Mouse (Mus musculus) heart, embryonic 10.5 days (tissue): Measurements from ENCODE around the gene Prdm13. TPM values are rescaled to one million over a fixed set of nuclear protein-coding genes. Genes with fewer than 3 reads are reported as not detected.

ENCODE experiments used
- DNase-seq: peaks from one replicate; pipeline ENCODE4 v3.0.0-alpha.2; 2017; ENCODE audit warnings: low spot score
- H3K27ac ChIP-seq: fragments of 300-500 bp; sonication (generic); 2 replicates; pipeline ENCODE4 v1.5.1; 2016; ENCODE audit warnings: mild to moderate bottlenecking
- H3K27me3 ChIP-seq: fragments of 300-500 bp; sonication (generic); 2 replicates; pipeline ENCODE4 v1.6.1; 2016; ENCODE audit warnings: mild to moderate bottlenecking; ENCODE audit not compliant: poor library complexity, insufficient read depth, severe bottlenecking
- H3K36me3 ChIP-seq: fragments of 300-500 bp; sonication (generic); 2 replicates; pipeline ENCODE4 v1.6.1; 2016; ENCODE audit warnings: mild to moderate bottlenecking, moderate library complexity
- H3K4me1 ChIP-seq: fragments of 300-500 bp; sonication (generic); 2 replicates; pipeline ENCODE4 v1.6.1; 2016; ENCODE audit warnings: mild to moderate bottlenecking
- H3K4me3 ChIP-seq: fragments of 300-500 bp; sonication (generic); 2 replicates; pipeline ENCODE4 v1.5.1; 2016; ENCODE audit warnings: mild to moderate bottlenecking, moderate library complexity
- H3K9me3 ChIP-seq: fragments of 300-500 bp; sonication (generic); 2 replicates; pipeline ENCODE4 v1.6.1; 2016; ENCODE audit warnings: mild to moderate bottlenecking, moderate library complexity
- WGBS: fragments of 180-500 bp; shearing (Covaris S2); methylation state at CpG from one replicate; pipeline ENCODE4 v1.1.7; 2016; 5-methylcytosine and 5-hydroxymethylcytosine counted together
- polyA plus RNA-seq: library from polyadenylated mRNA; unstranded; fragments of >200 nt; fragmentation: Nextera tagmentation; extraction: Ambion mirVana; gene quantifications from 2 replicates; pipeline ENCODE4 v1.2.1, GENCODE M21; 2016

Prdm13 gene
- polyA plus RNA-seq, 1 experiment from 2014 or later: not detected

GRCm38 (mm10) chr4:21628367-21629274, 57.1 kb downstream of the Prdm13 start:
- Histone ChIP-seq H3K36me3 (no peaks in the 10 kb centered on the region), H3K4me3 (no peak overlapping the region), H3K27ac (no peak overlapping the region), H3K4me1 (no peaks in the 10 kb centered on the region), H3K27me3 (no peaks in the 10 kb centered on the region), H3K9me3 (no peaks in the 10 kb centered on the region)
- DNase-seq: peak; percentile 67
- WGBS: 55% methylated on average over 3 of the region's 3 CpGs

Other genes with a start within 250 kb of the Prdm13 start
- gene Ccnc, start 41.7 kb upstream of the Prdm13 start, polyA plus RNA-seq: 31.2 and 36.0 TPM in 2 replicates
- 8.9 and 9.5 TPM in 2 replicates for gene Usp45, start 81.2 kb upstream of the Prdm13 start, polyA plus RNA-seq
- 26.7 and 28.0 TPM in 2 replicates for gene Tstd3, start 81.2 kb upstream of the Prdm13 start, polyA plus RNA-seq
- 88.8 and 103 TPM in 2 replicates for gene Pnisr, start 161.6 kb upstream of the Prdm13 start, polyA plus RNA-seq
- 17.8 and 18.2 TPM in 2 replicates for gene Coq3, start 193.7 kb upstream of the Prdm13 start, polyA plus RNA-seq
- 3.9 and 4.4 TPM in 2 replicates for gene Faxc, start 245.4 kb upstream of the Prdm13 start, polyA plus RNA-seq